Mouse (Mus musculus): ENCODE results near the gene Tepp. TPM values are rescaled to one million over a fixed set of nuclear protein-coding genes. Genes with fewer than 3 reads are reported as not detected.

The Tepp gene
- polyA plus RNA-seq (2014; fragmentation: Illumina TruSeq; extraction: RNeasy Lipid Tissue Mini Kit (QIAGEN cat#74804); ENCODE audit: low read depth, low replicate concordance) = not detected

DNA sequence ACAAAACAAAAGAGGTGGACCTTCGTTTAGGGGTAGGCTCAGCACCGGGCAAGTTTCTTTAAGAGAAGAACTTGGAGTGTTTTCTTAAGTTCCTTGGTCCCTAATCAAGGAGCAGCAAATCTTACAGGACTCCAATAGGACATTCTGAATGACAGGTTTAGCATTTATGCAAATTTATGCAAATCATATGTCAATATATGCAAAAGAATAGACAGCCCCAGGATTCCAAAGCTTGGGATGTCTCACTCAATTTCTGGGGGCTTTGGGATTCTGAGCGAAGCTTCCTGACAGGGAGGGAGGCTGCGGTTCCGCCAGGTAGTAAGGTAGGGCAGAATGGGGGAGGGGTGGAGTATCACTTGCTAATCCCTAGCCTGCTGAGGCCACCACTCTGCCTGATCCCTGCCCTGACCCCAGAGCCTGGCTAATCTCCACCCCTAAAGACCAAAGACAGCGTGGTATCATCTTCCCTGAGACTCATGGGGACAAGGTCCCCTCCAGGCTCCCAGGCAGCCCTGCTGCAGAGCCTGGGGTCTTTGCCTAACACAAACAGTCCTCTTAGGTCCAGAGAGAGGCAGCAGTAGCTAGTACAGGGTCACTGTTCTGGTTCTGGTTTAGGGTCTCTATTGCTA, at the start of gene Tepp:
Gene Tepp, plus strand, starts transcription at position 225 of the 629 bp plus-strand sequence.

DNA sequence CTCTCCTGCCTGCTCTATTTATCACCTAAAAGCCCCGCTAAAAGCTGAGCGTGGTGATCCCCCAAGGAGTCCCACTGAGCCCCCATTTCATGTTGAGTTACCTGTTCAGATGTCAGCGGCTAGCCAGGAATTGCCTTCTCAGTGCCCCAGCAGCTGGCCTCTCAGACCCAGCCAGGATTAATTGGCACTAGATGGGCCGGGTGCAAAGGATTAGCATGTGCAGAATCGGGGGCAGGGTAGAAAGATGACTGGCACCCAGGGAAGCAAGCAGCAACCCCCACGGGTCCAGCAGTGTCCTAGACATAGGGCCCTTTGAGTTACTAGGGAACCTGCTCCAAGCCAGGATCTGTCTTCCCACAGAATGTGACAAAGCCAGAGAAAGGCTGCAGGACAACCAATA, 3.9 kb upstream of the Tepp start, which contains the start of gene Cngb1:
Gene Cngb1, minus strand, starts transcription at position 155 of the 400 bp plus-strand sequence.

DNA sequence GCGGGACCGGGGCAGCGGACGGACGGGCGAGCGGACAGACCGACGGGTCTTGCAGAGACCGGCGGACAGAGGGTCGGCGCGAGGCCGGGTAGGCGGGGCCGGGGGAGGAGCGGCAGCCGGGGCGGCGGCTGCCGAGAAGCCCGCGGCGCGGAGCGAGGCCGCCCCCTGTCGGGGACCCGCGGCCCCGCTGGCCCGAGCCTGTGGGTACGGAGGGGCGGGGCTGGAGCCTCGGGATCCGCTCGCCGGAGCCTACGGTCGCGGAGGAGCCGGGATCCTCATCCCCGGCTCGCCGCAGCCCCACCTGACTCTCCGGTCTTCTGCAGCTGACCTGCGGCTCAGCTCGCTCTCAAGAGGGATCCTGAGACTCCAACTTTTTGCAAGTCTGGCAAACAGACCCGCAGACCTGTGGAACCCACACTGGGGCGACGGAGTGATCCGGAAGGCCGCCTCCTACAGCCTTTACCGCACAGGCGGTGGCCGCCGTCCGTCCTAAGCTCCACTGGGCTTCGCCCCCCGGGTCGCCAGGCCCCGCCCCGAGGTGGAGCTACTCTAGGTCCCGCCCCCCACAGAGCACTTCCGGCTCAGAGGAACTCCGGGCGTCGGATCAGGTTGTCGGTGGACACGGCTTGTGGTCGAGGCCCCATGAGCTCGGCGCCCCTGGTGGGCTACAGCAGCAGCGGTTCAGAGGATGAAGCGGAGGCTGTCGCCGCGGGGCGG, 21.5 kb downstream of the Tepp start, which contains the start of the genes Zfp319 and Usb1:
Gene Zfp319, minus strand, starts transcription at position 231 of the 717 bp plus-strand sequence.
Gene Usb1, plus strand, starts transcription at position 565 of the 717 bp plus-strand sequence.

DNA sequence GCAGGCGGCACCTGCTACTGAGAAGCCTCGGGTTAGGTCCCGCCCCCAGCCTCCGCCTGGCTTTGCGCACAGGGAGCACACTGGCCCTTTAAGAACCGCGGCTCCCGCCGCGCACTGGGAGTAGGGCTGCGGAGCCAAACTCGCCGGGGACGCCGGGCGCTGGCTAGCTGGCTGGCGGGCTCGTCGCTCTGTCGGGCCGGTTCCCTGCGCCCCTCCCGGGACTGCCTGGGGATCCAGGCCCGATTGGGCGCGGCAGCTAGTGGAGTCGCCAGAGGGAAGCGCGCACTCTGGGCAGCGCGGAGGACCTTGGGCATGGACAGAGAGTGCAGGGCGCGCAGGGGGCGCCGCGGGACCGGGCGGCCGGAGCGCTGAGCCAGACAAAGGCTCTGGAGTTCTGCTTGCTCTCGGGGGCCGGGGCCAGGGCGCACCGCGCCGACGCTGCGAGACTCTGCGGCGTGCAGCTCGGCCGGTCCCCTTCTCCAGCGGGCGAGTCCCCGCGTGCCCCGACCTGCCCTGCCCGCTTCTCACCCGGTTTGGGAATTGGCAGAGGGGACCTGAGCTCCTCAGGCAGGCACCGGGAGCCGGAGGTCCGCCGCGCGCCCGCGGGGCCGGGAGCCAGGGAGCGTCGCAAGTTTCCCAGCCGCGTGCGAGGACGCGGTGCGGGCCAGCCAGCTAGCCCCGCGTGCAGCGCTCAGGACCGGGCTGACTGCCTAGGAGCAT, 41.9 kb downstream of the Tepp start, which contains the start of gene Mmp15:
Gene Mmp15, plus strand, starts transcription at position 118 of the 720 bp plus-strand sequence.

Other genes starting within 250 kb of the Tepp start
- not detected for gene Katnb1, start 229.4 kb upstream of the Tepp start, polyA plus RNA-seq (2014; fragmentation: Illumina TruSeq; extraction: RNeasy Lipid Tissue Mini Kit (QIAGEN cat#74804); ENCODE audit: low read depth, low replicate concordance)
- gene Kifc3, start 107.8 kb upstream of the Tepp start, polyA plus RNA-seq (2014; fragmentation: Illumina TruSeq; extraction: RNeasy Lipid Tissue Mini Kit (QIAGEN cat#74804); ENCODE audit: low read depth, low replicate concordance) = 0.90 TPM
- gene Cngb1, start 4.0 kb upstream of the Tepp start, polyA plus RNA-seq (2014; fragmentation: Illumina TruSeq; extraction: RNeasy Lipid Tissue Mini Kit (QIAGEN cat#74804); ENCODE audit: low read depth, low replicate concordance) = not detected
- gene Zfp319, start 21.4 kb downstream of the Tepp start, polyA plus RNA-seq (2014; fragmentation: Illumina TruSeq; extraction: RNeasy Lipid Tissue Mini Kit (QIAGEN cat#74804); ENCODE audit: low read depth, low replicate concordance) = 0.69 TPM
- gene Usb1, start 21.7 kb downstream of the Tepp start, polyA plus RNA-seq (2014; fragmentation: Illumina TruSeq; extraction: RNeasy Lipid Tissue Mini Kit (QIAGEN cat#74804); ENCODE audit: low read depth, low replicate concordance) = 2.1 TPM
- gene Mmp15, start 41.7 kb downstream of the Tepp start, polyA plus RNA-seq (2014; fragmentation: Illumina TruSeq; extraction: RNeasy Lipid Tissue Mini Kit (QIAGEN cat#74804); ENCODE audit: low read depth, low replicate concordance) = 0.79 TPM
- gene Cfap20, start 124.3 kb downstream of the Tepp start, polyA plus RNA-seq (2014; fragmentation: Illumina TruSeq; extraction: RNeasy Lipid Tissue Mini Kit (QIAGEN cat#74804); ENCODE audit: low read depth, low replicate concordance) = 31.0 TPM
- 70.5 TPM for gene Csnk2a2, start 179.5 kb downstream of the Tepp start, polyA plus RNA-seq (2014; fragmentation: Illumina TruSeq; extraction: RNeasy Lipid Tissue Mini Kit (QIAGEN cat#74804); ENCODE audit: low read depth, low replicate concordance)
- gene Ccdc113, start 223.5 kb downstream of the Tepp start, polyA plus RNA-seq (2014; fragmentation: Illumina TruSeq; extraction: RNeasy Lipid Tissue Mini Kit (QIAGEN cat#74804); ENCODE audit: low read depth, low replicate concordance) = not detected